Mouse (Mus musculus) megakaryocyte, adult 5-6 weeks (primary cell): ENCODE measurements around the gene Slc10a2. TPM values are rescaled to one million over a fixed set of nuclear protein-coding genes. Genes with fewer than 3 reads are reported as not detected.
"Not testable (repeated sequence)": the region's sequence is repeated elsewhere in the genome, so short reads cannot be mapped to it uniquely, and the experiment has no call there.

ENCODE experiments used
- ATAC-seq: 2 replicates; pipeline ENCODE4 v1.8.0; 2016; ENCODE audit warnings: mild to moderate bottlenecking, inconsistent platforms; ENCODE audit not compliant: poor library complexity, severe bottlenecking
- total RNA-seq, 2 experiments: library from RNA; stranded (forward) in 1 of 2; stranded (reverse) in 1 of 2; fragments of 153-499, 151-499 nt in 1 of 2; fragments of 221-1000, 200-1000 nt in 1 of 2; gene quantifications; 2 replicates each; pipeline versions ENCODE4 v1.2.3 to v1.2.4; 2015 to 2017

Gene Slc10a2
- total RNA-seq (2015) = not detected in 2 replicates
- total RNA-seq (2017) = not detected in 2 replicates

DNA sequence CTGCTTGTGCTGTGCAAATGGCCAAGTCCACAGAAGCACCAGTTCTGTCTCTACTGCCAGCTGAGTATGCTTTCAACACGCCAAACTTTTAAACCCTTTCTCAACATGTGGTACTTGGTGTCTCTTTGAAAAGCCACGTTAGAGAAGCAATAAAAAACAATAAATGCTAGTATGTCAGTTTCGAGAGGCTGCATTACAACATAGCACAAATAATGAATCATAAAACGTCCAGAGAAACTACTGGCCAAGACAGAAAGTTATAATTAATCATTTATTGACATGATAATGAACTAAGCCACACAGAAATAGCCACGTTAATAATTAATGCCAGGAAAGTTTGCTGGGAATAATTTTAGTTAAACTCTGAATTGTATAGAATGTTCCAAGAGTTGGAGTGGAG lies at the start of gene Slc10a2:
Slc10a2 (minus strand) TSS at position 166 of the 400 bp plus-strand sequence.
- ATAC-seq = no peak

DNA sequence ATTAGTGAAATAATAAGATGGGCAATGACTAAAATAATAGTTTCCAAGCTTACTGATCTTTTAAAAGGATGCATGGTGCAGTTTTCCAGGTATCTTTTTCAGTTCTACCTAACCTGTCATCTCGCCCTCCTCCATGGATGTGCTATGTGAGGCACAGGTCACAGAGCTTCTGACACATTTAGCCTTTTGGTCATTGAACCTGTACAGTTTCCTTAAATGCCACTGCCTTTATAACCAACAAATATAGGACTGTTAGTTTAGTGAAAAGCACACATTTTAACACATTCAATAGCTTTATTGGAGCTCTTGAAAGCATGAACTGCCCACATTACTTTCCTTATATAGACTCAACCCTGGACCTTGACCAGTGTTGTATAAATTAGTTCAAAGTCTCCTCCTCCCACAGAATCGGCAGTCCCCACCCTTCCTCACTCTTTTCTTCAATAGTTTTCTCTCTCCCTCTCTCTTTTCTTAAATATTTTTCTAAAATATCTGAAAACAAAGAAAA lies 24.2 kb upstream of the Slc10a2 start:
- ATAC-seq = no peak

DNA sequence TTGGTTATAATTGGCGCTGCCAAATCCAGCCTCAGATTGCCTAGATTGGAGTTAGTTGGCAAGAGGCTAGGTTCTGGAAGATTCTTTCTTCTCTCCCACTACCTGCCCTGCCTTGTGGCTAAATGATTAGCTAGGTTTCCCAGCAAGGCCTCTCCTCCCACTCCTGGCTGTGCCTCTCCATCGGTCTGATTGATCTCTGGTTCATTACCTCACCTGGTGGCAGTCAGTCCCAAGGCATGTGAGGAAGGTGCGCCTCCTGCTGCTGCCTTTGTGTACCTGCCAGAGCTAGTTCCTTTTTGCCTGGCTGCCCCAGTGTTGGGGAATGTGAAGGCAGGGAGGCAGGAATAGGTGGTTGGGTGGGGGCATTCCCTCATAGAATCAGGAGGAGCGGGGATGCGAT lies 1.7 kb upstream of the Slc10a2 start:
- no peak for ATAC-seq

DNA sequence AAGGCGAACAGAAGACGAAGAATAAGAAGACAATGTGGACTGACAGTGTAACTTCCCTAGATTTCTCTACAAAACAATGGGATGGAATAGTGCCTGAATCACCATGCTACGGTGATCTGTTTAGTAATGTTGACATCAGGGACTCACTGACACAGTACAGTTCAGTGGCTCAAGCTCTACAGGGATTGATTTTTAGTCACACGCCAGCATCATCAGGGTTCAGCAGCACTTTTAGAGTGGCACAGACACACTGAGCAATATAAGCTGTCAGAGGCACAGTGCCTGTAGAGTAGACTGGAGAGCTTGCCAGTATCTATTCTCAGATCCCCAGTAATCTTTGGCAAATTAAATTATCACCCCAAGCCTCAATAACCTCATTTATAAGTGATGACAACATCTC lies 9.8 kb downstream of the Slc10a2 start:
- no peak for ATAC-seq

DNA sequence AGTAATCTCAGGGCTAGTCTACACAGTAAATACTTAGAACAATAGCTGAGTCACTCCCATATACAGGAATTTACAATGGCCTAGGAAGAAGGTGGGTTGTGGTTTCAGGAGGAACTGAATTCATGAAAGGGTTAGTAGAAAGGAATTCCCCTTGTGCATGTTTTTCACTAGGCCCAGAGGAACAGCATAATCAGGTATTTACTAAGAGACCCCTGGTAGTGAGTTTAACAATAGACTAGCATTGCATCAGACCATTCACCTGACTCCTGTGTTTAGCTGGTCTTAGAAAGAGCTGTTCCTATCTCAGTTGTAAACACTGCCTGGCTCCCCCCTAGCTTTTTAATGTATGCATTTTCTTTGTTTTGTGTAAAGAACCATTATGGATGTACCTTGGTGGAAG lies 11.2 kb downstream of the Slc10a2 start:
- not testable (repeated sequence) for ATAC-seq

DNA sequence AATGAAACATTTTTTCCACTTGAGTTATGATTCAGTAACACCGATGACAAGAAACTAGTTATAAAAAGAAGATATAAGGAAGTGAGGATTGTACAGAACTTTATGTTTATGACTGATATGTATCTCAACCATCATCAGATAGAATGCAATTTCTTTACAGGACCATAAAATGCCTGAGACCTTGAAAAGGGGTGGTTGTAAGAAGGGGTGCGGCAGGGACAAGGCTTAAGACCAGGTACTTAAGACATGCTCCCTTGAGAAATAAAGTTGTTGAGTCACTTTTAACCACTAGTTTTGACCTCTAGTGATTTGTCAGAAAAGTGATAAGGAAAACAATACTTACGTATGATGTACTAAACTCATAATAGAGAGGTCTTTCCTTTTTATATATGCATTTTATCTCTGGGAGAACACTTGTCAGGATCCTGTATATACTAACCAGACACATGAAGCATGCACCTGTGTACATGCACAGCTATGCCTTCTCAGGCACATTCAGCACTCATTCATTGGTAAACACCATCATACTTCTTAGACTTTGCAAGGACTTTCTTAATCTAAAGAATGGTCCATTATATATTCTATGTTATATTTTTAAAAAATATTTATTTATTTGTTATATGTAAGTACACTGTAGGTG lies 31.4 kb downstream of the Slc10a2 start:
- no peak for ATAC-seq

DNA sequence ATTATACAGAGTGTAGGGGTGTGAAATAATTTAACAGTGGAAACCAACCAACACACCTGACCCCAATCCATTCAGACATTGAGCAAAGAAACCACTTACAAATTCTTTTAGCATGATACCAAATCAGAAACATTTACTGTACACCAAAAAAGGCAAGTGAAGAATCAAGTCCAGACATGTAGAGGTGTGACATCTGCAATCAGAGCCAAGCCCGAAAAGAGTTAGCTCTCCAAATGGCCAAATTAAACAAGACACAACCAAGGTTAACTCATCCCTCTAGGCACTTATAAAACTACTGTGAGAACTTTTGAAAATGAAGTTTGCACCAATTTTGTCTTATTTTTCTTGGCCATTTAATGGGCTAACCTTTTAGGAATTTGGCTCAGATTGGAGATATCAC lies 46.3 kb downstream of the Slc10a2 start:
- no peak for ATAC-seq

DNA sequence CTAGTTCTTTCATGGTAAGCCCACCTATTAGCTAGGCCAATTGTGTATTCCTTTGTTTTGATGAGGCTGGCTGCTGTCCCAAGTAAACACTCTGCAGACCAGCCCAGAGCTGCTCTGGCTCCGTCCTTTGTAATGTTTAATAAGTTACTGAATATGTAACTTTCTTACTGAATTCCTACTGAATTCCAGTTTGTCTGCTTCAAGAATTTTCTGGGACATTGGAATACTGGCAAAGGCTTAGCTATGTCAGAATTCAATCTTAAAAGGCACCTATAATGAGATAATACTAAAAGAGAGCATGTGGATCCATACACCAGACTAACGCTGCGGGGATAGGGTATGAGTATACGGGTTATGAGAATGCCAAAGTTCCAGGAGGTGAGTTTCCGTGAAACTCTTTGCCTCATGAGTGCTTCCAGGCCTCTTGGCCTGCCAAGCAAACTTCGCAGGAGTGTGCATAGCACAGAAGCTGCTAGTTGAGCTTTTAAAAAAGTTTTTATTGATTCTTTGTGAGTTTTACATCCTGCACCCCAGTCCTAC lies 60.7 kb downstream of the Slc10a2 start:
- ATAC-seq = not testable (repeated sequence)

DNA sequence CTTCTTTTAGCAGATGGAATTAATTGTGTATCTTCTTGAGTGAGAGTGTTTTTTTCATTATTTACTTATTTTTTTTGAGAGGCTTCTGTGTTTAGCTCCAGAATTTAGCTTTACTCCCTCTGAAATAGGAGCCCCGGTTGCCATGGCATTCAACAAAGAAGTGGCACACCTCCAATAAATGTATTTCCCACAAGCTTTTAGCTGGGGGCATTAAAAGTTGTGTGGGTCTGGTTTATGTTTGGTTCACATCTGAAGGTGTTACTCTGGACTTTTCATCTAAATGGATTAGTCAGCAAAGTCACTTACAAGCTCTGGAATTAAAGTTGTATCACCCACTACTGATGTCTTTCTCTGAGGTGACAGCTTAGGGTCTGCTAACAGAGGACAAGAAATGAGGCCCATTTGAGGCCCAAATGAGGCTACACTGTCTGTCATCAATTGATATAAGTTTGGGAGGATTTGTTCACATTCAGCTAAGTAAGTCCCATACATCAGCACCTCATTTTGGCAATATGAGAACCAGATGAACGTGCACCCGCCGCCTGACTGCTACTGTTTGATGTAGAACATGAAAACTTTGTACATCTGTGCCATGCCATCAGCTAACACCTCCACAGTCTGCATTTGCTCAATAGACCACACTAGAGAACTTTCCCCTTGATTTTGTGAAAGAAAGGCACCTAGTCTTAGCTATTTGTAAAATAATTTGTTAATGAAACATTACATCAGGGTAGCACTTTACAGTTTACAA lies 66.2 kb downstream of the Slc10a2 start:
- no peak for ATAC-seq
